Mouse (Mus musculus) brain, embryonic 14.5 days (tissue): ENCODE measurements around the gene Tmem86a.

Source experiments
- CTCF ChIP-seq: fragments of 200-500 bp; IDR thresholded peaks from 2 replicates; pipeline ENCODE4 v1.5.1; 2012; ENCODE audit warnings: inconsistent platforms, mild to moderate bottlenecking, moderate library complexity, borderline replicate concordance; ENCODE audit not compliant: insufficient read depth, insufficient read length; ENCODE audit errors: extremely low read depth
- POLR2A ChIP-seq: fragments of 200-500 bp; IDR thresholded peaks from 2 replicates; pipeline ENCODE4 v1.6.1; 2012; ENCODE audit warnings: mild to moderate bottlenecking, inconsistent platforms, borderline replicate concordance; ENCODE audit not compliant: poor library complexity, insufficient read depth, insufficient read length, severe bottlenecking; ENCODE audit errors: extremely low read depth

DNA sequence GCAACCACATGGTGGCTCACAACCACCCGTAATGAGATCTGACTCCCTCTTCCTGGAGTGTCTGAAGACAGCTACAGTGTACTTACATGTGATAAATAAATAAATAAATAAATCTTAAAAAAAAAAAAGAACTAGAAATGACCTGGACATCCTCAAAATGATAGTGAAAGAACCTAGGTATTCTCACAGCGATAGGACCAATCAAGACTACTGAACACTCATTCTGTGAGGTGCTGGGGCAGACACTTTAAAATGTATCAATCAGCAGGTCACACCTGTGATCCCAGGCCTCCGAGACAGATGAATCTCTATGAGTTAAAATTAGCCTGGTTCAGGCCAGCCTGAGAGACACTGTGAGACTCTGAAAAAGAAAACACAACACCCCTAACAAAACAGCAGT lies 33.8 kb upstream of the Tmem86a start:
- TF ChIP-seq POLR2A (no peak), CTCF (no peak)
